Mouse (Mus musculus): ENCODE results near the gene Tm2d3.

Gene Tm2d3

DNA sequence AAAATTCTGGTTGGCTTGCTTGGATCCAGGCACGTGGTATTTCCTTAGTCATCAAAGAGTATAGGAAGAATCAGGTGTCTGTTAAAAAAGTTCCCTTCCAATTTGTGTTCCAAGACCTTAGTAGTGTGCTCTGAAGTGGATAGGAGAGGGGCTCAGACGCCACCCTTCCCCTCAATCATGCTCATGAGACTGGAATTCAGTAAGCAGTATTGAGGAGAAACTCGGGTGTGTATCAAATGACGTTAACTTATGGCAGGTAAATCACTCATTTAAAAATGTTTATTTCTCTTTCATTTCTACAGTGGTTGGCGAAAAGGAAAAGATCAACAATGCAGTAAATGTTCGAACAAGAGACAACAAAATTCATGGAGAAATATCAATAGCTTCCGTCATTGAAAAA, at the start of gene Tm2d3:
Tm2d3 (plus strand) TSS at position 301 of the 400 bp plus-strand sequence.
- no peak for DNase-seq

- DNase-seq, result no peak
These were observed 48.3 kb upstream of the Tm2d3 start for GRCm38 (mm10) chr7:65642371-65643304.

DNA sequence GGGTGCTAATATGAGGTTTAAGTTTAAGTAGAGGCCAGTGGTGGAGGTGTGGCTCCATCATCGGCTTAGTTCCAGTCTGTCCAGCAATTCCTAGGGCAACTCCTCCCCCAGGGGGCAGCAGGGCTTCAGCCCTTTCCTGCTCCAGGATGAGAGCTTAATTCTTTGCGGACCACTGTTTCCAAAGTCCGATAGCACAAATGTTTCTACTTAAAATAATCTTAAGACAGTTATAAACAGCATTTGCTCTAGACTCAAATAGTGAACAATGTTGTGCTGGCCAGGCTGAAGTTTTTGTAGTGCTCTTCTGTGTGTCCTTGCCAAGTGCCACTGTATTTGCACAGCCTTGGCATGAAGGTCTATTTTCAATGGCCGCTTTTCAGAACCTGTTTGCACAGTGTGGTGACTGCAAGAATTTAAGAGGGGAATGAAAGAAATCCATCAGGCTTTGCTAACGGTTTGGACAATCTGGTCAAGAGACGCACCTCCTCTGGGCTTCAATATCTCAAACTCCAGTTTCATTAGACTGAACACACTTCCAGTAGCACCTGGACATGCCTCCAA, 47.0 kb upstream of the Tm2d3 start:
- peak; percentile 62 to 75 for DNase-seq

DNA sequence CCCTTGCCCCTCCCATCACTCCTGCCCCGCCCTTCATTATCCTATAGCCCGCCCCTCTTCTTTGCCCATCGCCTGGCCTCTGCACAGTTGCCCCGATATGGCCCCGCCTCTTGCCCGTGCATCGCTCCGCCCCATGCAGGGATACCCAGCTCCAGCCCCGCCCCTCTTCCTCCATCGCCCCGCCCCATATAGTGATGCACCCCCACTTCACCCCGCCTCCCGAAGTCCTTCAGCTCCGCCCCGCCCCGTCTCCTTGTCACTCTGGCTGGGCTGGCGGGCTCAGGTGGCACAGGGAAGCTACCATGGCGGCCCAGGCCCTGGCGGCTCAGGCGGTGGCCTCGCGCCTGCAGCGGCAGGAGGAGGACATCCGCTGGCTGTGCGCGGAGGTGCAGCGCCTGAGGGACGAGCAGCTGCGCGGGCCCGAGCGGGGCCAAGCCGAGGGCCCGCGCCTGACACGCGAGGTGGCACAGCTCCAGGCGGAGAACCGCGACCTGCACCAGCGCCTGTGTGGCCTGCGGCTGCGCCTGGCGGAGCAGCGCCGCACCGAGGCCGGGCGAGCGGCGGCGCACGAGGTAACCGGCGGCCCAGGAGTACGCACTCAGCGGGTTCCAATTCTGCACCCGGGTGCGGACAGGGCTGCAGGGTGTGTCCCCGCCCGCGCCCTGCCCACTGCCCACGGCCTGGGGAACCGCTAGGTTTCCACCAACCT, 46.2 kb upstream of the Tm2d3 start, which contains the start of gene Tarsl2:
Tarsl2 (plus strand) TSS at position 256 of the 709 bp plus-strand sequence.
- DNase-seq, result peak; percentile 94 to 96

DNA sequence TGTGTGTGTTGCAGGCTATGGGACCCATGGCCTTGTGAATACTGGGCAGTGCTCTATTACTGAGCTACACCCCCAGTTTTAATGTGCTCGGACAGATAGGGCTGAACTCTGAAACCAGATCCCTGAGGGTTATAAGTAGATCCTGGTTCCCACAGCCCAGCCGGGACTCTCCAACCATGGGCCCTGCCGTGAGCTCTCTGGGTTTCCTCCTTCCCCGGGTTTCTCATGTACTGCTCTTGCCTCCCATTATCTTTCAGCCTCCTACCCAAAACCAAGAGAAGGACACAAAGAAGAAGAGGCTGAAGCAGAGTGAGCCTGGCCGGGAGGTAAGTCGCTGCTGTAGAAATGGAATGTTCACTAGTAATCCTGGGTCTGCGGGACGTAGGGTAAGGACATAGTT, 45.0 kb upstream of the Tm2d3 start:
- DNase-seq, result no peak

DNA sequence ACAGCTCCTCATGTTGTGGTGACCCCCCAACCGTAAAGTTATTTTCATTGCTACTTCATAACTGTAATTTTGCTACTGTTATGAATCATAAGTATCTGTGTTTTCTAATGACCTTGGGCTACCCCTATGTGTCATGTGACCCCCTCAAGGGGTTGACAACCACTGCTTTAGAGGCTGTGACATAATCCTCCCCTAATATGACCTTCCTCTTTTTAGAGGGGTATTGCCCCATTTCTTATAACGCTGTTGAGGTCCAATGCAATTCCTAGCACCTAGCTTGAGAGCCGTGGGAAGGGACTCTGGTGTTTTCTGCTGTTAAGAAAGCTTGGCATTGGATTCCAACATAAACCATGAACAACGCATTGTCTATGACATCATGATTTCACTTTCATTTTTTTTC, 40.3 kb upstream of the Tm2d3 start:
- DNase-seq, result no peak

- no peak for DNase-seq
These were observed 33.4 kb upstream of the Tm2d3 start for GRCm38 (mm10) chr7:65657490-65658120.

DNA sequence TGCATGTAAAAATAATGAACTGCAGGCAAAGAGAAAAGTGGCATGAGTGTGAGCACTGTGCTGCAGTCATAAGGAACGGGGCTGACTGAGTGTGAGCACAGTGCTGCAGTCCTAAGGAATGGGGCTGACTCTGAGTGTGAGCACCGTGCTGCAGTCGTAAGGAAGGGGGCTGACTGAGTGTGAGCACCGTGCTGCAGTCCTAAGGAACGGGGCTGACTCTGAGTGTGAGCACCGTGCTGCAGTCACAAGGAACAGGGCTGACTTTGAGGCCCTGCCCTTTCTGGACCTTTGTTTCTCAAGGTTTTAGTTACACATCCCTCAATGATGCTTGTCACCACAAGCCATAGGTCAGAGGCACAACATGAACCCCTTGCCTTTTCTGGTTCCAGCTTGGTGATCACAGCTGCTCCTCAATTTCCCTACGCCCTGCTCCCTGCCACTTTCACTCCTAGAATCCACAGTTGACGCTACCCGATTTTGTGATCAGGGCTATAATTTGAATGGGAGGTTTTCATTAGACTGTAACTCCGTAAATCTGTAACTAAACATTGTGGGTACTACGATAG, 27.7 kb upstream of the Tm2d3 start:
- no peak for DNase-seq

DNA sequence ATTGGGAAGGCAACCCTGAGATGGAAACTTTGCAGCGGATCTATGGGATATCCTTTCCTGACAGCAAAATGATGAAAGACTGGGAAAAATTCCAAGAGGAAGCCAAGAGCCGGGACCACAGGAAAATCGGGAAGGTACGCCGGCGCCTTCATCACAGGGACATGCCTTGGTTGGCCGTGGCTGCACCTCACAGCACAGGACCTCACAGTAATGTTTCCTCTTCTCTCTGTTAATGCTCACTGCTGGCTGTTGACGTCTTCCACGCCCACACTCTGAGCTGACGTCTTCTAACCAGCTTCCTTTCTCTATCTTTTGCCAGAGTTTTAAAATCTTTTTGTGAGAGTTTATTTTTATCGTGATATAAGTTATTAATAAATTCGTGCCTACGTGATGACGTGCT, 27.1 kb upstream of the Tm2d3 start:
- DNase-seq, result no peak

DNA sequence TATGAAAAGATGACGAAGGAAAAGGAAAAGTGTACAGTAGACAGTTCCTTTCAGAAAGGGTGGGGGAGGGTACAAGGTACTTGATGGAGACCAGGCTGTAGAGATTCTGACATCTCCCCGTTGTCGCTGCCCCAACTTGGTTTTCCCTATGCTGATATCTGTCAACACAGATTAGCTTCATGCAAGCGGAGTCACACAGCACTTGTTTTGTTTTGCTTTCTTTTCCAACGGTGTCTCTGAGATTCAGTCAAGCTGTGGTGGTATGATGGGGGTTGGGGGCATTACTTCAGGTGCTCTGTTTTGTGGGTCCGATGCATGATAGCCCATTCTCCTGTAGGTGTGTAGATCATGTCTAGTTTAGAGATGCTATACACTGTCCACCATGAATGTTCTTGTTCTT, 23.5 kb upstream of the Tm2d3 start:
- no peak for DNase-seq

DNA sequence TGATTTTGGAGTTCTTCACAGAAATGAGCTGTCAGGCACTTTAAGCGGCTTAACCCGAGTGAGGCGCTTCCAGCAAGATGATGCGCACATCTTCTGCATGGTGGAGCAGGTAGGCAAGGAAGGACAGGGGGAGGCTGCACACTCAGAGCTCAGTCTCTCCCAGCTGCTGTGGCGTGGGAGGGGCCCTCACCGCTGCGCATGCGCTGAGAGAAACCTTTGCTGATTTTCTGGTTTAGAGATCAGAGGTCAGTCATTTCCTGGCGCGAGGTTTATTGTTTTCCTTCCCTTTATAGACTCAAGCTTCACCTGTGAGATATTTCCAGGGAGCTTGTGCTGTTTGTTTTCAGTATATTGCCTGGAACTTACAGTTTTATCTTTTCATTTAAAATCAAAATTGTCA, 12.9 kb upstream of the Tm2d3 start:
- DNase-seq, result no peak

GRCm38 (mm10) chr7:65678900-65679595, 11.9 kb upstream of the Tm2d3 start:
- DNase-seq, result no peak

DNA sequence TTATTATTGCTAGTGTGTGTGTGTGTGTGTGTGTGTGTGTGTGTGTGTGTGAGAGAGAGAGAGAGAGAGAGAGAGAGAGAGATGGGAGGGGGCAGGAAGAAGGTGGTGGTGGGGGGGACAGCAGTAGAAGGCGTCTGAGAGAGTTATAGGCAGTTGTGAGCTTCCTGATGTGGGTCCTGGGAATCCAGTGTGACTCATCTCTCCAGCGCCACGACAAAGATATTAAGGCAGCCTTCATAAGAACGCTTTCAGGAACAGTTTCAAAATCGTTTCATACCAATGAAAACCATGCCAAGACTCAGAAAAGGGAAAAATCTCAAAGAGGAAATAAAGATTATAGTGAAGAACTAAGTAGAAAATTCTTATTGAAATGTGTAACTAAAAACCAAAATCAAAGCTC, 9.8 kb upstream of the Tm2d3 start:
- no peak for DNase-seq

GRCm38 (mm10) chr7:65684256-65684835, 6.6 kb upstream of the Tm2d3 start:
- no peak for DNase-seq

DNA sequence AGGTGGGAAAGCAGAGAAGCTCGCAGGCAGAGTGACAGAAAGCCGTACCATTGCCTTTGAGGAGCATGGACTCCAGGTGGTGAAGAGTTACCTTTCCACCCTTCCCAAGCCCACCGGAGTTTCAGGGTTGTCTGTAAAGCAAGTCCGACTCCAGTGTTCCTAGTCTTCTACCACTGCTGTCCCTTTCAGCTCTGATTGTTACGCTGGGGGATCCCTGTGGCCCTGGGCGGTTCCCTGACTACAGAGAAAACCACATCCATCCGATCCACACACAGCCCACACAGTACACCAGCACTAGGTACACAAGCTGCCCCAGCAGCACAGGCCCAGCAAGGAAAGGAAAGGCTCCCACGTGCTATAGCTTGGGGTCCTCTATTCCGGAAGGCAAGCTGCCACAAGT, 4.3 kb upstream of the Tm2d3 start:
- DNase-seq, result no peak

DNA sequence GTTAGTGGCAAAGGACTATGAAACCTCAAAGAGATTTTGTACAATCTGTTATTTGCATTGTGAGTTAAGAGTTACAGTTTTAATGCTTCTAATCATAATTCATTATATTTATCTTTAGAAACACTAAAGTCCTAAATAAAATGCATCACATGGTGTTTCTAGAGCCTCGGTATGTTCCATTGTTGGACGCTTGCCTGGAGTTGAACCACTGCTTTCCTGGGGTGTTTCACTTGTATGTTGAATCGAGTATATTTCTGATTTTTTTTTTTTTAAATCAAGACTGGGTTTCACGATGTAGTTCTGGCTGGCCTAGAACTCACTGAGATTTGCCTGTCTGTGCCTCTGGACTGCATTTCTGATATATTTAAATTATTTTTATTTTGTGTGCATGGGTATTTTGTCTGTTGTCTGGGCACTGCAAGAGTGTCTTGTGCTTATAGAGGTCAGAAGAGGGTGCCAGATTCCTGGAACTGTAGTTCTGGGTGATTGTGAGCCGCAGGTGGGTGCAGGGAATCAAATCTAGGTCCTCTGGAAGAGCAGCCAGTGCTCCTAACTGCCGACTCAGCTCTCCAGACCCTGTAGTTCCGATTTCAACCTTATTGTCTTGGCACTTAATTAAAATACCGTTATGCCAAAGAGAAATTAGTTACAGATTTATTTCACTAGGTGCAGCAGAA, 1.1 kb downstream of the Tm2d3 start:
- no peak for DNase-seq

DNA sequence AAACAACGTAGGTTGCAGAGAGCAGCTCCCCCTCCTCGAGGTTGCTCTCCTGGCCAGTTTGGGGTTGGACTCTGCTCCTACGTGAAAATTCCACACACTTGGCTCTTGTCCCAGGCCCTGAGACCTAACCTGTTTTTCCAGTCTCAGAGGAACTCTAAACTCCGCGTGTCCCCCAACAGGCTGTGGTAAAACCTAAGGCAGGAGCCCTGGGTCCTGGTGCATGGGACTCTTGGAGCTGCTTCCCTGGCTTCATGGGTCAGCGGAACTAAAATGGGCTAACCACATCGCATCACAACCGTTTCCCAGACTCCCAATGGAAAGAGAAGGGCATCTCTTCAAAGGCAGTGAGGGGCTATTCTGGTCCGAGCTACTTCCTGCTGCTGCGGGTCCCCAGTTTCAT, 1.9 kb downstream of the Tm2d3 start:
- peak; percentile 80 to 84 for DNase-seq

DNA sequence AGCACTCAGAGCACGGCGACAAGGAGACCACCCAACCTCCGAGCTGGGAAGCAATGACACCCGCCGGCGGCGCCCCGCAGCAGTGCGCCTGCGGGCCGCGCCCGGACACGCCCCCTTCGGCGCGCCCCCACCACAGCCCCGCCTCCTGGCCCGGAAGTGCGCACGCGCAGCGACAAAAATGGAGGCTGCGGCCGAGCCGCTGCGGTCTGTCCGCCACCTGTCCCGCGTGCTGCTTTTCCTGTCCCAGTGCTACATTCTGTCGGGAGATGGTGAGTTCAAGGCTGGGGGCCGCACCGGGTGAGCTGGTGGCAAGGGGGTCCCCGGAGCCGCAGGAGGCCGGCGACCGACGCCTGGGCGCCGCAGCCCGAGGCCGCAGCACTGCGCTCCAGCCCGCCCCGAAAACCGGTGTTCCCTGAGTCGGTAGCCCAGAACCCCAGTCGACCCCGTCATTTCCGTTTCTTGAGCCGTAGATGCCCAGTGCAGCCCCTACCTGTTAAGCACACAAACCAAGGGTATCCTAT, 2.4 kb downstream of the Tm2d3 start:
- peak; percentile 82 to 87 for DNase-seq

DNA sequence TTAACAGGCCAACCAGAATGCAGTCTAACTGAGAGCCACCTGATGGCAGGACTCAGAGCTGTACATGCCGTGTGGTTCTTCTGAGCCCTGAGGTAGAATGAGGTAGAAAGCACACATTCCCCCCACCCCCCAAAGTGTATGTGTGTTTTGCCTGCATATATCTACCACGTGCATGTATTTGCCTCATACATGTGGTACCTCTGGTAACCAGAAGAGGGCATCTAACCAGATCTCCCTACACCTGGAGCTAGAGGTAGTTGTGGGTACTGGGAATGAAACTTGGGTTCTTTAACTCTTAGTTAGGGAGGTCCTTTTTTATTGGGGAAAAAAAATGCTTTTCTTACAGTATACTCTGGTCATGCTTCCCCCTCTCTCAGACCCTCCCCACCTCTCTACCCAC, 5.5 kb downstream of the Tm2d3 start:
- peak in 1 of 2 experiments; percentile 10 for DNase-seq

GRCm38 (mm10) chr7:65702076-65702475, 11.1 kb downstream of the Tm2d3 start:
- no peak for DNase-seq

DNA sequence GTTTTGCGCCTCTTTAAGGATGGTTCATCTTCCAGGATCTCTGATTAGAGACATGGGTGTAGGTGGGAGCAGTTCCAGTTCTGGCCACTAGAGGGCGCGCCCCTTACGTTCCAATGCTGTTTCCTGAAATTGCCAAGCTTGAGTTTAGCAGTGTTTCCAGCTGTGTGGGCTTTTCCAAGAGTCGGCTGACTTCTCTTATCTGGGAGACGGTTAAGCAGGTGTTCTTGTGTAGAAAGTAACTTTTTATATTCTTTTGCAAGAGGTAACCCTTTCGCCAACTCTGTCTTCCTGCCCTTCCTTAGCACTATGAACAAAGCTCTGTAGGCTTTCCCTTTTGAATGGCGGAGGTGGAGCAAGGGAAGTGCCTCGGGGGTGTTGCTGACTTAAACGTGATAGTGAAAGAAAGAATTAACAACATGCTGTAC, 13.9 kb downstream of the Tm2d3 start:
- peak; percentile 63 to 65 for DNase-seq

Measured in lung, adult 18-20 months (tissue).